Mouse (Mus musculus) left cerebral cortex, postnatal 14 days (tissue): Measurements from ENCODE around the gene Gm44511. TPM values are rescaled to one million over a fixed set of nuclear protein-coding genes. Genes with fewer than 3 reads are reported as not detected.
"Not testable (repeated sequence)": the region's sequence is repeated elsewhere in the genome, so short reads cannot be mapped to it uniquely, and the experiment has no call there.

Source experiments
- DNase-seq, 2 experiments: peaks; one replicate each; pipeline ENCODE4 v3.0.0; 2021 to 2022; ENCODE audit warnings: low spot score in 2 of 2, mixed read lengths in 1 of 2
- intact Hi-C: fragments of 180-260 bp; cut with DNase I; formaldehyde crosslinking; loops from one replicate; pipeline ENCODE4 v1.15.1; 2025
- total RNA-seq, 2 experiments: library from RNA; stranded (reverse); gene quantifications; 2 replicates each; pipeline ENCODE4 v1.2.3; 2021

Gene Gm44511
- total RNA-seq, 2 experiments from 2014 or later: not detected

DNA sequence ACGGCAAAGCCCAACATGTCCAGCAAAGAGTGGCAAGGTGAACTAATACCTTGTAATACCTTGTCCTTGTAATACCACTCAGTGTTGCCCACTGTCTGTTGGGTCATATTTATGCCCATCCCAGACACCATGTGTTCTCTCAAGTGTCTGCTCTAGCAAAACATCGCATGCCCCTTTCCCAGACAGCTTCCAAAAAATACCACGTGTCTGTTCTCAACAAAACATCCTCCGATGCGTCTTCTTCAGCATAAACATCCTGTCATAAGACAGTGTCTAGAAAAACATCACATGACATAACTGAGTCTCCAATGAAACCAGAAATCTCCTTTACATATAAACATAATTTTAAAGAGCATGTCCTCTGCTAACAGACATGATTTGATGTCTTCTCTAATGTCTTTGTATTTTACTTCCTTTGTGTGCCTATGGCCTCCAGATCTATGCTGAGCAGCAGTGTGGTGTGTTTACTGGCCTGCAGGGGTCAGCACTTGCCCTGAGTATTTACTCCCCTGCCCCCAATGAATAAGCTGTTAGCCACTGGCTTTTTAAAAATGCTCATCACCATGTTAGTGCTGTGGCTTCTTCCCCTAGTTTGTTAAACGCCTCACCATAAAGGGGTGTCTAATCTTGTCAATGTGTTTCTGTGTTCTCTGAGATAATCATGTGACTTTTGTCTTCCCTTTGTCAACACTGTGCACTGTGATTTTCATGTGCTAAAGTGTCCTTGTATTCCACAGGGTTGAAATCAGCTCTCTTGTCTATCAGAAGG lies 59.4 kb downstream of the Gm44511 start:
- DNase-seq: peak in 1 of 2 experiments; percentile 39
- intact Hi-C loops: loop anchor here (10.0 kb wide), 1 partner anchor 468 kb away; no protein-coding TSS in a partner anchor

DNA sequence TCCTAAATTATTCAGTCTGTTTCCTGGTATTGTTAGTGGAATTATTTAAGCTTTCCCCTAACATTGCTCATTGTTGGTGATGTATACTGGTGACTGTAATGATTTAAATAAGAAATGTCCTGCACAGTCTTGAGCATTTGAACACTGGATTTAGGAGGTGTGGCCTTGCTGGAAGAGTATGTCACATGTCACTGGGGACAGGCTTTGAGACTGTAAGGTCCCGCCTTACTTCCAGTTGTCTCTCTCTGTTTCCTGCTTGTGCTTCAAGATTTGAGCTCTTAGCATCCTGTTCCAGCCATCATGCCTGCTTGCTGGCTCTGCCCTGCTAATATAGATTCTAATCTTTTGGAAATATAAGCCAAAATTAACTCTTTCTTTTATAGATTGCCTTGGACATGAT lies 60.9 kb downstream of the Gm44511 start:
- no peak for DNase-seq
- intact Hi-C loops: loop anchor here (10.0 kb wide), 1 partner anchor 470 kb away; no protein-coding TSS in a partner anchor

DNA sequence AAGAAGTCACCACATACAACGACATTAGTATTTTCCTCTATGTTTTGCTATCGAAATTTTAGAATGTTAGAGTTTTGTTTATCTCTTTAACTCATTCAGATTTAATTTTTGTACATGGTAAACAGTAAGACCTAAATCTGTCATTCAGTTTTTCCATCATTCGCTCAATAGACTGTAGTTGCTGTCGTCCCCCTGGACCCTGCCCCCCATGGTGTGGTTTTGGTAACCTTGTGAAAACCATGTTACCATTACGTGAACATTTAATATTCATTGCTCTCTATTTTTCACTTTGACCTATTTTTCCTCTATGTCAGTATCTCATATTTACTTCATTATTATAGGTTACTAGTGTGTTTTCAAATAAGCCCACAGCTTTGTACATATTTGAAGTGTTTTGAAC lies 61.5 kb downstream of the Gm44511 start:
- no peak for DNase-seq
- intact Hi-C loops: loop anchor here (1.0 to 10.0 kb wide), 2 partner anchors 38 to 470 kb away; no protein-coding TSS in a partner anchor

DNA sequence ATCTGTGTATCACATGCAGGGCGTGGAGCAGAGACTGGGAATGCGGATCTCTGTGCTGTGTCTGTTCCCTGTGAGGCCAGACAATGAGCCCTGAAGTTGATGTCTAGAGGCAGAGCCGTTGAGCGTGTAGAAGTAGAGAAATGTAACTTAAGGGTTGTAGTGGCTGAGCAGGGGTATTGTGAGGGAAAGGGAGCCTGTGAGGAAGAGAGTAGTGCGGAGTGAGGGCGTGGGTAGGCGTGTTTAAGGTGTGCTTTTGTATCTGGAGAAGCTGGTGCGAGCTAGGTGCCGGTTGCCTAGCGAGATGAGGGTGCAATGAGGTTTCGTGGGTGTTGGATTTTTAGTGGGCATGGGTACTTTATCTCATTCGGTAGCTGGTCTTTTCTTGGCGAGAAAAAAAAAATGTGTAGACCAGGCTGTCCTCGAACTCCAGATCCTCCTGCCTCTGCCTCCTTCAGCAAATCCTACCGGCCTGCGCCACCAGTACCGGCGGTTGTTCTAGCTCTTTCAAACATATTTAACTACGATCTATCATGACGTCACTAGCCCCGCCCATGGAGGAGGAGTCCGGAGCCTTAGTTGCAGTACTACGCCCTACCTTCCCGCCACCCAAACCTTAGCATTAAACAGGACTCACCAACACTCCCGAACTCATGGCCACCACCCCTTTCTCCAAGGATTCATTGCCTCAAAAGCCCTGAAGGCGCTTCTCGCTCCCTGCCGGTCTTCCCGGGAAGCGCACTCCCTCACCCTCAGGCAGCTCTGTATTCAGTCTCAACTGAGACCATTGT lies 62.2 kb downstream of the Gm44511 start:
- peak; percentile 97 to 100 for DNase-seq
- intact Hi-C loops: loop anchor here (1.0 to 10.0 kb wide), 2 partner anchors 38 to 471 kb away; no protein-coding TSS in a partner anchor

DNA sequence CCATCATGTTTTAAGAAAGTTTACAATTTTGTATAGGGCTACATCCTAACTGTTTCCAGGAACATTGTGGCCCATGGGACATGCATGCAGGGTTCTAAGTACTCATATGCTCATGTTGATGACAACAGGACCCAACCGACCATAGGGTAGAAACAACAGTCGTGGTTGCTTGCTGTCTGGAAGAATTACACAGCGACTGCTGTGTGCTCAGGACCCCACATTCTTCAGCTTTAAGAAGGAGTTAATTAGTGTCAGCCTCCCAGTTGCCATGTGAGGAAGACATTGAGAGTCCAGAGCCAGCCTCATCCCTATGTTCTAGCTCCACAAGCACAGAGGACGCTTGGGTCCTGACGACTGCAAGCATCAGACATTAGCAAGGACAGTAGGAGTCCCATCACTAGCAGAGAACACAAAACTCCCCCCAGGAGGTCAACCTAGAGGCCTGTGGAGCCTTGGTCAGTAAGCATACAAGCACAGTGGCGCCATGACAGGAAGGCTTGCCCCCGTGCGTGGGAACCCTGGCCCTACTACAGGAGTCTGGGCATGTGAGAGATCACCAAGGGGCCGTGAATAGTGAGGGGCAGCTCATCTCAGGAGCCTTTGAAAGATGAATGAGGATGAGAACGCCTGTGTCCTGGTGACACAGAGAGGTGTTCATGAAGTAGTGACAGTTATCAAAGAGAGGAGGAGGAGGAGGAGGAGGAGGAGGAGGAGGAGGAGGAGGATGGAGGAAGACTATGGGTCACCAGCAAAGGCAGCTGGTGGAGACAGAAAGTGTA lies 63.0 kb downstream of the Gm44511 start:
- intact Hi-C loops: loop anchor here (10.0 kb wide), 1 partner anchor 472 kb away; no protein-coding TSS in a partner anchor
- DNase-seq: not testable (repeated sequence)

DNA sequence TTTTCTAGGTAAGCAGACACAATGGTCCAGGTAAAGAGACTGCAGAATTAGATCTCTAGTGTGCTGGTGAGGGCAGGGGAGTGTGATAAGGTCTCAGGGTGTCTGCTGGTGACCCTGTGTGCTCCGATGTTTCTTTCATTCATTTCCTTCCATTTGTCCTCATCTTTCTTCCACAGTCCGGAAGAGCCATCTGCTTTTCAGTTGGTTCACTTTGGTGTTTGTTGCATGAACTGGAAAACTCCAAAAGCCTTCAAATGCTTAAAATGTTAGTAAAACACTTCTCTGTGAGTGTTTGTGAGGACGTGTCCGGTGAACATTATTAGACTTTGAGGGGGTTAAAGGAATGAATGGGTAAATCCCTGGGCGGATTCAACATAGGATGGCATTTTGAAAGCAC lies 65.0 kb downstream of the Gm44511 start:
- no peak for DNase-seq
- intact Hi-C loops: loop anchor here (2.0 to 10.0 kb wide), 2 partner anchors 82 to 474 kb away; no protein-coding TSS in a partner anchor

DNA sequence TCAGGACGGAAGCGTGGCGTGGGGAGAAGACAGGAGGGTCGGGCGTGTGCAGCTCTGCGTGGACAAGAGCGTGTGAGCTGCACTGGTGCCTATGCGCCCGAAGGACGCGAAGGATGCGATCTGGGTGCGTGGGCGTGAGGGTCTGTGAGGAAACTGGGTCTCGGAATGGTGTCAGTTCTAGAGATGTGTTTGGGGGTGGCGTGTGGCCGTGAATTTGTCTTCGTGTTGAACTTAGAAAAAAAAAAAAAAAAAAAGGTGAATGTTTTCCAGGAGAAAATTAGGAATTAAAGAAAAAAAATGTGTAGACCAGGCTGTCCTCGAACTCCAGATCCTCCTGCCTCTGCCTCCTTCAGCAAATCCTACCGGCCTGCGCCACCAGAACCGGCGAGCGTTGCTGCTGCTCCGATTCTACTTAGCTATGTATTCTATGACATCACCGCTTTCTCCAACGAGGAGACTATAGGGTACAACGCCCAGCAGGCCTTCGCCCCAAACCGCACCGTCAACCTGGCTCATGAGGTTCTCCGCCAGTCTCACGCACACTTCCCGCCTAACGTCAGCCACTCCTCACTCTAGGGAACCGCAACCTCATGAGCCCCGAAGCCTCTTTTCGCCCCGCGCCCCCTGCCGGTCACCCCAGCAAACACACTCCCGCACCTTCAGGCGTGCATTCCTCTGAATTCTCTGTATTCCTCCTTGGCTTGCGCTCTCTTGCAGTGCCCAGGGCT lies 65.5 kb downstream of the Gm44511 start:
- intact Hi-C loops: loop anchor here (2.0 to 10.0 kb wide), 2 partner anchors 82 to 474 kb away; no protein-coding TSS in a partner anchor
- peak; percentile 91 for DNase-seq

DNA sequence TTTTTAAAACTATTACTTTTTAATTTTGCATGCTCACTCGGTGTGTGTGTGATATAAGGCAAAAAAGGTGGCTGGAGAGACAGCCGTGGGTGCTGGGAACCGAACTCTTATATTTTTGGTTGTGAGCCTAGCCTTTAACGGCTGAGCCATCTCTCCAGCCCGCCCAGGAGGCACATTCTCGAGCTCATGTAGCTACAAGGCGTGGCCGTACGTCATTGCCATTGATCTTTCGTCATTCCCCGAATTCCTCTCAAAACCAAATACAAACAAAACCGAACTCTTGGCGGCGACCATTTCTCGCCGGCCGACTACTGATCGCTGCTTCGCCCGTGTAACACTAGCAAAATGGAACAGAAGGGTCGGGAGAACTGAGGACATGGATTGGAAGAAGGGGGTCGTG lies 66.1 kb downstream of the Gm44511 start:
- peak; percentile 93 to 95 for DNase-seq
- intact Hi-C loops: loop anchor here (2.0 to 10.0 kb wide), 2 partner anchors 83 to 475 kb away; no protein-coding TSS in a partner anchor

DNA sequence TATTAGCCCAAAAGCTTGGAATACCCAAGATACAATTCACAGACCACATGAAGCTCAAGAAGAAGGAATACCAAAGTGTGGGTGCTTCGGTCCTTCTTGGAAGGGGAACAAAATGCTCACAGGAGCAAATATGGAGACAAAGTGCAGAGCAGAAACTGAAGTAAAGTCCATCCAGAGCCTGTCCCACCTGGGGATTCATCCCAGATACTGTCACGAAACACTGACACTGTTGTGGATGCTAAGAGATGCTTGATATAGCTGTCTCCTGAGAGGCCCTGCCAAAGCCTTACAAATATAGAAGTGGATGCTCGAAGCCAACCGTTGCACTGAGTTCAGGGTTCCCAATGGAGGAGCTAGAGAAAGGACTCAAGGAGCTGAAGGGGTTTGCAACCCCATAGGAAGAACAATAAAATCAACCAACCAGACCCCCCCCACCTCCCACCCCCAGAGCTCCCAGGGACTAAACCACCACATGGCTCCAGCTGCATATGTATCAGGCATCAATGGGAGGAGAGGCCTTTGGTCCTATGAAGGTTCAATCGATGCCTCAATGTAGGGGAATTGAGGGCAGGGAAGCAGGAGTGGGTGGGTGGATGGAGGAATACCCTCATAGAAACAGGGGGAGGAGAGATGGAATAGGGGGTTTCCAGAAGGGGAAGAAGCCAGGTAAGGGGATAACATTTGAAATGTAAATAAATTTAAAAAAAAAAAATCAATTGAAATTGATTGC lies 66.7 kb downstream of the Gm44511 start:
- intact Hi-C loops: no loop called here
- DNase-seq: no peak

DNA sequence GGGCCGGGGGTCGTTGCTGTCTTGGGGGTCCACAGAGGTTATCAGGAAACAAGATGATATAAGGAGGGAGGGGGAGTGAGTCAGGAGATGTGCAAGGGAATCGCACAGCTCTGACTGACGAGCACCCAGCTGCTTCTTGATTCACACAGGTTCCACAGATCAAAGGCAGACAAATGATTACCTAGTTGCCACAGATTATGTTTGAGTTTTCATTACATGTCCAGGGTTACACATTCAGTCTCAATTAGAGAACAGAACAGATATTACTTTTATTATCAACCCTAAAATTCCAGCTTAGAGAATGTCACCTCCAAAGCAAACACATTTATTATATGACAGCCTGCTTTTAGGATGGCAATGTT lies 70.7 kb downstream of the Gm44511 start:
- DNase-seq, intact Hi-C loops: not testable (repeated sequence)

DNA sequence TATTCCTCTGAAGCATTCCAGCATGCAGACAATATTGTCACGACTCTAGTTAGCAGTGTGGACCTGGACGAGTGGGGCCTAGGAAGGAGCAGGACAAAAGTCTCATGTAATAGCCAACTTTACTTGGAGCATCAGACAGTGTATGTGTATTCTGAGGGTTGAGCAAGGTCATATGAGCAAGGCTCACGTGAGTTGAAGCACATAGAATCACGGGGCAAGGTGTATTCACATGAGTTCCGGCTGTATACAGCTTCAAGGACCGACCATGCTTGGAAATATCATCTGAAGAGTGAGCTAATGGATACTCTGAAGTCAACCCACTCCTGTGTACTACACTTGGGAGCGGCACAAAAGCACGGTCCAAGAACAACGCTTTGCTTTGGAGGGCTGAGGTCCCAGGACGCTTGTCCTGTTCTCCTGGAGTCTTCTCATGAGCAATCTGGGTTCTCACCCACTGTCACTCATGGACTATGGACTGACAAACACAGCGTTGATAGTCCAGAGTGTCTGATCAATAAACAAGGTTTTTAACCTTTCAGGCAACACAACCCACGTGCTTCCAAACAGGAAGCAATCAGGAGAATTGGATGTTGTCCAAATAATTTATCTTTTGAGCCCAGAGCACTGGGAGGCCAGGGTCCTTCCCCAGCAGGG lies 71.2 kb downstream of the Gm44511 start:
- not testable (repeated sequence) for DNase-seq
- intact Hi-C loops: loop anchor here (5.0 kb wide), 1 partner anchor 153 kb away; no protein-coding TSS in a partner anchor

DNA sequence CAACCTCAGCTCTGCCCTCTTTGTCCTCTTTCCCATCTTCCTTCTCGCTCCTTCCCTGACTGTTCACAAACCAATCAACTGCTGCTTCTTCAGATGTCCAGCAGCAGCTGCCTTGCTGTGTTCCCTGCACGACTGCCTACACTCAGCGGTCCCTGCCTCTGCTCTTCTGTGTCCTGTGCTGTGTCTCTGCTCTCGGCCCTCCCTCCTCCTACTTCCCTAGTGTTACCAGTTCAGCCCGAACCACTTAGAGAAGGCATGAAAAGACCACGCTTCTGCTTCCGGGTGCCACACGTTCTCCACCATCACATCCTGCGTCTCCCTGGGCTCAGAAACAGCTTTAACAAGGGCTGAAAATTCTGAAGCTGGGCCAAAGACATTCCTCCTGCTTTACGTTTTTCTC lies 71.8 kb downstream of the Gm44511 start:
- peak in 1 of 2 experiments; percentile 51 for DNase-seq
- intact Hi-C loops: loop anchor here (5.0 kb wide), 1 partner anchor 152 kb away; no protein-coding TSS in a partner anchor

DNA sequence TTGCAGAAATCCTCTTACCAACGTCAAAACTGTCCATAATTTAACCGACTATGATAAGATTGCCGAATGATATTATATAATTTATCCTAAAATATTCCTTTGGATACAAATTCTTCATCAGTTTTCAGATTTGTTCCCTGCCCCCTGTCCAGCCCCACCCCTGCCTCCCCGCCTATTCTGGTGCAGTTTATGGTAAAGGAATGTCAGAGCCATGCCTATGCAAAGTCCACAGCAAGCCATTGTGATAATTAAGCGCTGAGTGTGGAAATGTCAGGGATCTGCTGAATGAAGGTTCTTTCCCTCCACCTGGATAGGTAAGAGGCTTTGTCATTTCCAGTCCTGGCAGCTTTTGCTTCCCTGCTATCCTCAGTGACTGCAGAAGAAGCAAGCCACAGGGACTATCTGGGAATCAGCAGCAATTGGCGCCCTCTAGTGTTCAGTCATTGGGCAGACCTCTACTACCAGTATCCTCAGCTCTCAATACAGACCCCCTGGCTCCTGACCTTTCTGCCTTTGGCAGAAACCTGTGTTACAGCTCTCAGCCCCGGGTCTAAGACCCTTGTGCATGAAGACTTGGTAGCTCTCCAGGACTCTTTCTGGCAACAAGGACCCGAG lies 72.4 kb downstream of the Gm44511 start:
- intact Hi-C loops: loop anchor here (2.0 to 5.0 kb wide), 2 partner anchors 123 to 151 kb away; no protein-coding TSS in a partner anchor
- DNase-seq: peak; percentile 94 to 96

DNA sequence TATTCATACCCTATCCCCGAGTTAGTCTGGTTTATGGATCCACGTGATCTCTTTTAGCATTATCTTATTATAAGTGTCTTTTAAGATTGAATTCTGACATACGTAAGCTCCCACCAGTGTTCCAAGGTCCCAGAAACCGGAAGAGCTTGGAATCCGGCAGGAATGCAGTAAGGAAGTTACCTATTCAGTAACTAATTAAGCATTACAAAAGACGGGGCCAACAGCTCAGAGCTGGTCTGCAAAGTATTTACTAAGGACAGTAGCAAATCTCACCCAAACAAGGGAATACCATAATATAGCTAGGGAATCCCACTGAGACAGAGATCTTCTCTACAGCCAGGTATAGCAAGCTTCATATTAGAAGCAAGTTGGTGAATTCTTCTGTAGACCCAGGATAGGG lies 79.1 kb downstream of the Gm44511 start:
- DNase-seq, intact Hi-C loops: not testable (repeated sequence)

DNA sequence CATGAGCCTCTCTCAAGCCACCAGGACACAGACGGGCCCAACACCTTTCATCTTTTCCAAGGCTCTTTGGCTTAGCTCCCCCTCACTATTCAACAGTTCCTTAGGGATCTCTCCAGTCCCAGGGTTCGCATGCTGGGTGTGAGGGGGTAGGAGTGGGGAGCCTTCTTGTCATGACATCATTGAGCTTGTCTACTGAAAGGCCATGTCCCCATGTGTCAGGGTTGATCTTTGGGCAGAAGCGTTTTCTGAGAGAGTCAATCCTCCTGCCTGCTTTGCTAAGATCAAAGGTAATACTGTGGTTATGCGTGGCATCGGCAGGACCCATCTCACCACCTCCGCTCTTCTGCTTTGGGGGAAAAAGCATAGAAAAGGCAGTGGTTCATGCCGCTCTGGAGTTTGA lies 88.7 kb downstream of the Gm44511 start:
- DNase-seq: no peak
- intact Hi-C loops: no loop called here

DNA sequence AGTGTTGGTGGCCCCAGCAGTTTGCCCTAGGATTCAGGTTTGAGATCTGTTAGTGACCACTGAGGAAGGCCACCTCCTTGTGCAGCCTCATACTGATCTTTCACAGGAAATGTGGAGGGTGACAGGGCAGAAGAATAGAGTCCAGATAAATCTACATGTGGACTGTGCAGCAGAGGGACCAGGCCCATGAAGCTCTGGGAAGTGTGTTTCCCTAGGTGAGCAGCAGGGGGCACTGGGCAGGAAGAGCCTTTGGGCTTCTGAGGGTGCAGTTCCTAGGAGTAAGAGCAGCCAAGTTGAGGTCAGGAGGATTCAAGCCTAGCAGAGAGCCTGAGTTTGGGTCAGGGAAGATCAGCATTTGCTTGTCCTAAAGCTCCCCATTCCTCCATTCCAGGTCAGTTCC lies 90.0 kb downstream of the Gm44511 start:
- DNase-seq: no peak
- intact Hi-C loops: no loop called here

DNA sequence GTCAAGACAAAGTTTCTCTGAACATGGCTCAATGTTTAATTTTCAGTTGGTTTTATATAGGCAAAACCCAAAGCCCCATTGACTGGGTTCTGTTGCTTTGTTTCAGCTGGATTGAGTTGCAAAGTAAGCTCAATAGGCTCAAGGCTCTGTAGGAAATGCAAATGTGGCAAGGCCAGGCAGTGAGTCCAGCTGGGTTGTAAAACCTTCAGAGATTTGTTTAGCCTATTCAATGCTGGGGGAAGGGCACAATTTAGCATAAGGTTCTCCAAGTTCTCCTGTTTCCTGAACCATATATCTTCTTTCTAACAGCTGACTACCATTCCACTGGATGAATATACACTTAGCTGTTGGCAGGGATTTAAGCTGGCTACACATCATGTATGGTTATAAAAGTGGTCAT lies 91.2 kb downstream of the Gm44511 start:
- intact Hi-C loops: no loop called here
- no peak for DNase-seq
